Mouse (Mus musculus) forebrain, embryonic 11.5 days (tissue): ENCODE measurements around the gene Dyx1c1. TPM values are rescaled to one million over a fixed set of nuclear protein-coding genes. Genes with fewer than 3 reads are reported as not detected.

Experiments
- ATAC-seq: fragments of 200-750 bp; cut with Nextera tagmentation; replicated peaks from 2 replicates; pipeline ENCODE4 v1.8.0; 2017; ENCODE audit warnings: moderate TSS enrichment; ENCODE audit not compliant: low FRiP score
- DNase-seq: peaks from one replicate; pipeline ENCODE4 v3.0.0-alpha.2; 2017; ENCODE audit warnings: low spot score
- H3K27ac ChIP-seq: fragments of 300-500 bp; sonication (generic); 2 replicates; pipeline ENCODE4 v1.5.1; 2014; ENCODE audit warnings: low read depth, low read length
- H3K27me3 ChIP-seq: fragments of 300-500 bp; sonication (generic); 2 replicates; pipeline ENCODE4 v1.6.1; 2014; ENCODE audit warnings: mild to moderate bottlenecking, low read length, mixed read lengths; ENCODE audit not compliant: control insufficient read depth, insufficient read depth
- H3K36me3 ChIP-seq: fragments of 300-500 bp; sonication (generic); 2 replicates; pipeline ENCODE4 v1.6.1; 2014; ENCODE audit warnings: mild to moderate bottlenecking, low read length, moderate library complexity, mixed read lengths; ENCODE audit not compliant: control insufficient read depth, insufficient read depth
- H3K4me1 ChIP-seq: fragments of 300-500 bp; sonication (generic); replicated peaks from 2 replicates; pipeline ENCODE4 v1.6.1; 2014; ENCODE audit warnings: low read length, mixed read lengths; ENCODE audit not compliant: control insufficient read depth, insufficient read depth
- H3K4me2 ChIP-seq: fragments of 300-500 bp; sonication (generic); 2 replicates; pipeline ENCODE4 v1.6.1; 2014; ENCODE audit warnings: low read depth, mild to moderate bottlenecking, low read length, moderate library complexity, mixed read lengths; ENCODE audit not compliant: severe bottlenecking
- H3K4me3 ChIP-seq: fragments of 300-500 bp; sonication (generic); 2 replicates; pipeline ENCODE4 v1.5.1; 2014; ENCODE audit warnings: low read depth, low read length
- H3K9ac ChIP-seq: fragments of 300-500 bp; sonication (generic); 2 replicates; pipeline ENCODE4 v1.6.1; 2014; ENCODE audit warnings: low read length
- H3K9me3 ChIP-seq: fragments of 300-500 bp; sonication (generic); 2 replicates; pipeline ENCODE4 v1.6.1; 2016; ENCODE audit warnings: low read length, mixed read lengths; ENCODE audit not compliant: control insufficient read depth
- WGBS: fragments of 180-500 bp; shearing (Covaris S2); extraction: QIAGEN DNeasy Blood & Tissue Kit; methylation state at CpG from one replicate; pipeline ENCODE4 v1.1.7; 2014; 5-methylcytosine and 5-hydroxymethylcytosine counted together
- polyA plus RNA-seq: library from polyadenylated mRNA; unstranded; fragments of >200 nt; fragmentation: Nextera tagmentation; extraction: Ambion mirVana; gene quantifications from 2 replicates; pipeline ENCODE4 v1.2.1, GENCODE M21; 2014

Gene Dyx1c1
- polyA plus RNA-seq, result 1.6 and 1.9 TPM in 2 replicates

GRCm38 (mm10) chr9:72958521-72959450 is at the start of gene Dyx1c1, which contains the start of gene Gm44503:
Dyx1c1 (plus strand) TSS chr9:72958785.
Gm44503 (plus strand) TSS chr9:72958852.
- Histone ChIP-seq H3K36me3 (no peaks in the 10 kb centered on the region), H3K9me3 (no peaks in the 10 kb centered on the region)

GRCm38 (mm10) chr9:72911381-72911780 is 47.2 kb upstream of the Dyx1c1 start:
- 88% methylated on average over 2 of the region's 2 CpGs for WGBS
- no peaks in the 10 kb centered on the region for H3K36me3 ChIP-seq

More at GRCm38 (mm10) chr9:72958521-72959450, at the start of gene Dyx1c1, which contains the start of gene Gm44503:
- Histone ChIP-seq H3K9ac (peak within 1 kb of the TSS; percentile 63), H3K27ac (no peak within 1 kb of the TSS), H3K4me1 (peaks cover 2% of the 10 kb centered on the region; the same call in 1 of the 2 replicates), H3K4me2 (peak within 1 kb of the TSS; percentile 80), H3K4me3 (peak within 1 kb of the TSS; percentile 63), H3K27me3 (no peaks in the 10 kb centered on the region)
- ATAC-seq, result peak; percentile 95
- DNase-seq, result peak; percentile 91
- WGBS, result 3% methylated on average over 43 of the region's 43 CpGs

GRCm38 (mm10) chr9:72913551-72913950 is 45.0 kb upstream of the Dyx1c1 start:
- no peak for ATAC-seq

More at GRCm38 (mm10) chr9:72911381-72911780, 47.2 kb upstream of the Dyx1c1 start:
- H3K27me3 ChIP-seq, result no peaks in the 10 kb centered on the region
- no peaks in the 10 kb centered on the region for H3K4me1 ChIP-seq
- no peak overlapping the region for H3K9ac ChIP-seq
- H3K4me2 ChIP-seq, result no peak overlapping the region
- H3K27ac ChIP-seq, result no peak overlapping the region
- DNase-seq (no peak), ATAC-seq (no peak)
- H3K9me3 ChIP-seq, result no peaks in the 10 kb centered on the region
- no peak overlapping the region for H3K4me3 ChIP-seq

GRCm38 (mm10) chr9:72915728-72916127 is 42.9 kb upstream of the Dyx1c1 start:
- no peaks in the 10 kb centered on the region for H3K36me3 ChIP-seq
- WGBS, result 79% methylated on average over 7 of the region's 7 CpGs
- no peak for ATAC-seq

More at GRCm38 (mm10) chr9:72913551-72913950, 45.0 kb upstream of the Dyx1c1 start:
- 87% methylated on average over 6 of the region's 6 CpGs for WGBS
- no peak for DNase-seq
- Histone ChIP-seq H3K27me3 (no peaks in the 10 kb centered on the region), H3K4me2 (no peak overlapping the region), H3K36me3 (no peaks in the 10 kb centered on the region), H3K9ac (no peak overlapping the region), H3K9me3 (no peaks in the 10 kb centered on the region), H3K27ac (no peak overlapping the region), H3K4me1 (no peaks in the 10 kb centered on the region), H3K4me3 (no peak overlapping the region)

GRCm38 (mm10) chr9:72923068-72923467 is 35.5 kb upstream of the Dyx1c1 start:
- Histone ChIP-seq H3K4me3 (no peak overlapping the region), H3K4me2 (no peak overlapping the region), H3K27me3 (peaks cover 3% of the 10 kb centered on the region; the same call in 1 of the 2 replicates), H3K4me1 (peaks cover 4% of the 10 kb centered on the region; the same call in 1 of the 2 replicates), H3K36me3 (no peaks in the 10 kb centered on the region), H3K9me3 (no peaks in the 10 kb centered on the region), H3K27ac (no peak overlapping the region), H3K9ac (no peak overlapping the region)
- ATAC-seq (no peak), DNase-seq (no peak)
- WGBS, result 89% methylated on average over 3 of the region's 3 CpGs

More at GRCm38 (mm10) chr9:72915728-72916127, 42.9 kb upstream of the Dyx1c1 start:
- Histone ChIP-seq H3K4me1 (no peaks in the 10 kb centered on the region), H3K9me3 (no peaks in the 10 kb centered on the region), H3K4me2 (no peak overlapping the region), H3K4me3 (no peak overlapping the region), H3K27me3 (no peaks in the 10 kb centered on the region), H3K27ac (no peak overlapping the region), H3K9ac (no peak overlapping the region)
- no peak for DNase-seq

GRCm38 (mm10) chr9:72925021-72925934 is 33.3 kb upstream of the Dyx1c1 start, which contains the start of gene Pygo1:
Pygo1 (plus strand) TSS chr9:72925645.
- ATAC-seq, result peak; percentile 84
- under 1% methylated on average over 96 of the region's 108 CpGs for WGBS

GRCm38 (mm10) chr9:72925935-72926258 is 32.7 kb upstream of the Dyx1c1 start:
- no peak for DNase-seq
- peak; percentile 70 for ATAC-seq
- WGBS, result 3% methylated on average over 12 of the region's 20 CpGs
- H3K9ac ChIP-seq, result peak overlapping the region; percentile 83
- peak overlapping the region; percentile 68 for H3K27ac ChIP-seq
- H3K4me1 ChIP-seq, result peaks cover 4% of the 10 kb centered on the region; the same call in 1 of the 2 replicates
- H3K27me3 ChIP-seq, result peaks cover 3% of the 10 kb centered on the region; the same call in 1 of the 2 replicates
- H3K4me3 ChIP-seq, result peak overlapping the region; percentile 65
- H3K4me2 ChIP-seq, result peak overlapping the region; percentile 96
- H3K9me3 ChIP-seq, result no peaks in the 10 kb centered on the region
- no peaks in the 10 kb centered on the region for H3K36me3 ChIP-seq

More at GRCm38 (mm10) chr9:72925021-72925934, 33.3 kb upstream of the Dyx1c1 start, which contains the start of gene Pygo1:
- peak; percentile 82 for DNase-seq
- Histone ChIP-seq H3K4me3 (peak within 1 kb of the TSS; percentile 65), H3K4me1 (peaks cover 4% of the 10 kb centered on the region; the same call in 1 of the 2 replicates), H3K27ac (peak within 1 kb of the TSS; percentile 68), H3K36me3 (no peaks in the 10 kb centered on the region), H3K4me2 (peak within 1 kb of the TSS; percentile 96), H3K9me3 (no peaks in the 10 kb centered on the region), H3K9ac (peak within 1 kb of the TSS; percentile 83), H3K27me3 (peaks cover 3% of the 10 kb centered on the region; the same call in 1 of the 2 replicates)
